In the genomic region with DNA sequence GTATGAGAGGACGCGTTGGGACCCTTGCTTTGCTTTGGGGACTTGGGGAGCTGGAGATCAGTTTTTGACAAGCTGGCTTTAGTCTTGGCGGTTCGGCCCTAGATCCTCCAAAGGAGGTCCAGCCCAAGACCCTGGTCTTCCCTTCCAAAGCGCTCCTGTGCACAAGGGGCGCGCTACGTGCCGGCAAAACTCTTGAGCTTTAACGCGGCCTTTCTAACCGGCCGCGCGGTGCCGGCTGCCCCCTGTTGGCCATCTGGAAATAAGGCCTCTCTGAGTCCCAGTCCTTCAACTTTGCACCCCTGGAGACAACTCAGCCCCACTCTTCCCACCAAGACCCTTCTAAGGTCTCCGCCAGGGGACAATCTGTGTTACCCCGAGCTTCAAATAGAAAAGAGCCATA, we compare ENCODE assay signal across 8 mouse cellular contexts. TPM values are rescaled to one million over a fixed set of nuclear protein-coding genes. Genes with fewer than 3 reads are reported as not detected.
DNase-seq lines count a peak whose midpoint lies in the region; ATAC-seq and TF ChIP-seq lines count a peak whose summit lies in the region.

No protein-coding gene starts in this region.

- peak overlapping the region; percentile 63 for H3K4me3 ChIP-seq in hindbrain, postnatal 0 days (ENCODE audit: low read length)
- H3K4me3 ChIP-seq in limb, embryonic 10.5 days: peak overlapping the region; percentile 91
- H3K4me3 ChIP-seq in midbrain, embryonic 11.5 days (ENCODE audit: low read depth, low read length): peak overlapping the region; percentile 70
- peak overlapping the region; percentile 56 for H3K4me3 ChIP-seq in small intestine, adult 2 months (ENCODE audit: low read depth, low read length)

- TF ChIP-seq POLR2A in small intestine, adult 2 months (IDR thresholded peaks at IDR 0.05; ENCODE audit: low read depth, low read length): no peak

- H3K9ac ChIP-seq in hindbrain, postnatal 0 days (replicated peaks; ENCODE audit: low read length): peak overlapping the region; percentile 55; the same call in 1 of the 2 replicates
- H3K9ac ChIP-seq in midbrain, embryonic 11.5 days (ENCODE audit: low read length): peak overlapping the region; percentile 87; the same call in 1 of the 2 replicates

- peak; percentile 57 for DNase-seq in adipocyte (ENCODE audit: low spot score)
- peak; percentile 52 for DNase-seq in gastrocnemius, postnatal 25 days
- DNase-seq in hindbrain, postnatal 0 days (ENCODE audit: low spot score): peak; percentile 86
- DNase-seq in limb, embryonic 10.5 days (ENCODE audit: low spot score): peak; percentile 88
- DNase-seq in midbrain, embryonic 11.5 days (ENCODE audit: low spot score, missing footprints): peak; percentile 99
- no peak for DNase-seq in natural killer cell, adult 2 months (ENCODE audit: low spot score in 2 of 2)

- H3K27me3 ChIP-seq in hindbrain, postnatal 0 days (ENCODE audit: insufficient read depth, low read length): peaks cover 3% of the 10 kb centered on the region; the same call in 1 of the 2 replicates
- peaks cover 14% of the 10 kb centered on the region for H3K27me3 ChIP-seq in limb, embryonic 10.5 days (ENCODE audit: low read depth, poor library complexity, severe bottlenecking)
- H3K27me3 ChIP-seq in midbrain, embryonic 11.5 days (ENCODE audit: control insufficient read depth, insufficient read depth, low read length): peaks cover 13% of the 10 kb centered on the region
- H3K27me3 ChIP-seq in small intestine, adult 2 months (ENCODE audit: control insufficient read depth, insufficient read depth, low read length): peaks cover 54% of the 10 kb centered on the region

- peak; percentile 60 for ATAC-seq in common myeloid progenitor, adult 5-6 weeks (replicated peaks; ENCODE audit: low read depth, poor library complexity, severe bottlenecking)
- 0 out of 2 replicates have a peak, but pooled peaks have one; percentile 36 for ATAC-seq in hindbrain, postnatal 0 days
- ATAC-seq in midbrain, embryonic 11.5 days (ENCODE audit: low FRiP score): peak; percentile 20; the same call in 1 of the 2 replicates

- H3K27ac ChIP-seq in hindbrain, postnatal 0 days: peak overlapping the region; percentile 41; the same call in 1 of the 2 replicates
- H3K27ac ChIP-seq in limb, embryonic 10.5 days: peak overlapping the region; percentile 99
- H3K27ac ChIP-seq in midbrain, embryonic 11.5 days (ENCODE audit: low read depth, low read length): peak overlapping the region; percentile 10; the same call in 1 of the 2 replicates
- no peak overlapping the region for H3K27ac ChIP-seq in small intestine, adult 2 months (ENCODE audit: insufficient read depth, low read depth, low read length)

- peak; percentile 83 for TF ChIP-seq CTCF in hindbrain, postnatal 0 days (IDR thresholded peaks at IDR 0.05; ENCODE audit: low read depth)
- TF ChIP-seq CTCF in small intestine, adult 2 months (IDR thresholded peaks at IDR 0.05; ENCODE audit: extremely low read depth, insufficient read length, insufficient replicate concordance, low read depth, low read length): peak; percentile 81

- H3K4me2 ChIP-seq in hindbrain, postnatal 0 days (ENCODE audit: low read depth, low read length): peak overlapping the region; percentile 84
- peak overlapping the region; percentile 95 for H3K4me2 ChIP-seq in midbrain, embryonic 11.5 days

- peaks cover 9% of the 10 kb centered on the region; the same call in 1 of the 2 replicates for H3K4me1 ChIP-seq in hindbrain, postnatal 0 days (ENCODE audit: insufficient read depth, low read length)
- peaks cover 62% of the 10 kb centered on the region for H3K4me1 ChIP-seq in limb, embryonic 10.5 days
- H3K4me1 ChIP-seq in midbrain, embryonic 11.5 days (ENCODE audit: control insufficient read depth, insufficient read depth, low read length): peaks cover 31% of the 10 kb centered on the region
- H3K4me1 ChIP-seq in small intestine, adult 2 months (ENCODE audit: control insufficient read depth, insufficient read depth, insufficient read length, low read length): peaks cover 5% of the 10 kb centered on the region; the same call in 1 of the 2 replicates

- 2% methylated on average over 18 of the region's 18 CpGs for WGBS in hindbrain, postnatal 0 days
- WGBS in limb, embryonic 10.5 days: under 1% methylated on average over 18 of the region's 18 CpGs
- WGBS in midbrain, embryonic 11.5 days: under 1% methylated on average over 18 of the region's 18 CpGs
- 2% methylated on average over 18 of the region's 18 CpGs for WGBS in small intestine, adult 2 months

- H3K36me3 ChIP-seq in hindbrain, postnatal 0 days (ENCODE audit: insufficient read depth, low read length): no peaks in the 10 kb centered on the region
- H3K36me3 ChIP-seq in limb, embryonic 10.5 days: peaks cover 24% of the 10 kb centered on the region
- no peaks in the 10 kb centered on the region for H3K36me3 ChIP-seq in midbrain, embryonic 11.5 days (ENCODE audit: control insufficient read depth, insufficient read depth, low read length)
- no peaks in the 10 kb centered on the region for H3K36me3 ChIP-seq in small intestine, adult 2 months (ENCODE audit: control insufficient read depth, insufficient read depth, low read length)

- H3K9me3 ChIP-seq in hindbrain, postnatal 0 days (ENCODE audit: low read length): no peaks in the 10 kb centered on the region
- no peaks in the 10 kb centered on the region for H3K9me3 ChIP-seq in limb, embryonic 10.5 days (replicated peaks)
- no peaks in the 10 kb centered on the region for H3K9me3 ChIP-seq in midbrain, embryonic 11.5 days (ENCODE audit: control insufficient read depth, low read length)

RNA-seq across cellular contexts. Expression of gene Wnt5a, which starts 2.9 kb away (rescaled TPM):
- total RNA-seq in common myeloid progenitor, adult 5-6 weeks (2017): not detected in 2 replicates
- 1 to 10 TPM; 6.9 to 7.2 TPM for total RNA-seq in gastrocnemius, postnatal 25 days (2021)
- total RNA-seq in hindbrain, postnatal 0 days (2014; rRNA removed): 18.3 and 21.0 TPM in 2 replicates
- 17.8 and 19.6 TPM in 2 replicates for polyA plus RNA-seq in hindbrain, postnatal 0 days (2015; fragmentation: Nextera tagmentation; extraction: Ambion mirVana)
- 64.8 and 91.9 TPM in 2 replicates for polyA plus RNA-seq in limb, embryonic 10.5 days (2016; fragmentation: Nextera tagmentation; extraction: Ambion mirVana)
- 27.8 and 31.3 TPM in 2 replicates for polyA plus RNA-seq in midbrain, embryonic 11.5 days (2014; fragmentation: Nextera tagmentation; extraction: Ambion mirVana)
- polyA plus RNA-seq in small intestine, adult 2 months (2012; rRNA removed): 4.4 and 7.4 TPM in 2 replicates

Comparison
In these comparisons a context has a peak if more than half of its experiments do, and no peak if none do; other contexts are left out.
1. DNase-seq: peak in adipocyte (single experiment), gastrocnemius, postnatal 25 days (single experiment), hindbrain, postnatal 0 days (single experiment), limb, embryonic 10.5 days (single experiment) and midbrain, embryonic 11.5 days (single experiment); none in natural killer cell, adult 2 months (0 of 2).
2. Peak in every context shown above with its lines, with median percentiles within 50 percentile points of each other: ATAC-seq and H3K4me3 ChIP-seq.